Mouse (Mus musculus) liver, embryonic 14.5 days (tissue): ENCODE data around the gene Rtn4ip1. TPM values are rescaled to one million over a fixed set of nuclear protein-coding genes. Genes with fewer than 3 reads are reported as not detected.

Experiments used
- ATAC-seq: fragments of 200-750 bp; cut with Nextera tagmentation; 2 replicates; pipeline ENCODE4 v1.8.0; 2017; ENCODE audit warnings: moderate number of reproducible peaks, mild to moderate bottlenecking, moderate library complexity; ENCODE audit not compliant: insufficient read depth
- DNase-seq, 3 experiments: peaks; one replicate each; pipeline ENCODE4 v3.0.0-alpha.2; 2012 to 2013; ENCODE audit warnings: low read depth in 3 of 3, low spot score in 3 of 3
- H3K27ac ChIP-seq: fragments of 300-500 bp; sonication (generic); 2 replicates; pipeline ENCODE4 v1.5.1; 2014; ENCODE audit warnings: moderate library complexity, mild to moderate bottlenecking, control low read depth, inconsistent platforms
- H3K27me3 ChIP-seq: fragments of 300-500 bp; sonication (generic); 2 replicates; pipeline ENCODE4 v1.6.1; 2014; ENCODE audit warnings: mild to moderate bottlenecking, low read length, moderate library complexity; ENCODE audit not compliant: control insufficient read depth, insufficient read depth
- H3K36me3 ChIP-seq: fragments of 300-500 bp; sonication (generic); replicated peaks from 2 replicates; pipeline ENCODE4 v1.6.1; 2014; ENCODE audit warnings: low read depth; ENCODE audit not compliant: control insufficient read depth, insufficient read depth
- H3K4me1 ChIP-seq, 2 experiments: fragments of 200-500 bp in 1 of 2; fragments of 300-500 bp in 1 of 2; sonication (generic) in 1 of 2; replicated peaks; 2 replicates each; pipeline ENCODE4 v1.6.1; 2012 to 2014; ENCODE audit warnings: antibody characterized with exemption in 1 of 2, inconsistent platforms in 1 of 2, low read length in 1 of 2; ENCODE audit not compliant: control insufficient read depth in 2 of 2, insufficient read depth in 2 of 2
- H3K4me2 ChIP-seq: fragments of 300-500 bp; sonication (generic); 2 replicates; pipeline ENCODE4 v1.6.1; 2014; ENCODE audit warnings: low read depth, mild to moderate bottlenecking, control low read depth, moderate library complexity
- H3K4me3 ChIP-seq, 2 experiments: fragments of 200-500 bp in 1 of 2; fragments of 300-500 bp in 1 of 2; sonication (generic) in 1 of 2; 2 replicates each; pipeline ENCODE4 v1.5.1; 2012 to 2014; ENCODE audit warnings: low read depth in 2 of 2, low read length in 2 of 2, mild to moderate bottlenecking in 2 of 2, control low read depth in 1 of 2, inconsistent platforms in 1 of 2, moderate library complexity in 1 of 2; ENCODE audit not compliant: insufficient read depth in 1 of 2
- H3K9ac ChIP-seq: fragments of 300-500 bp; sonication (generic); replicated peaks from 2 replicates; pipeline ENCODE4 v1.6.1; 2014; ENCODE audit warnings: mild to moderate bottlenecking, control low read depth, moderate library complexity
- H3K9me3 ChIP-seq: fragments of 300-500 bp; sonication (generic); 2 replicates; pipeline ENCODE4 v1.6.1; 2016; ENCODE audit warnings: low read length, mixed read lengths; ENCODE audit not compliant: control insufficient read depth
- CTCF ChIP-seq: IDR thresholded peaks from 2 replicates; pipeline ENCODE4 v1.5.1; 2016; ENCODE audit warnings: antibody characterized with exemption, low read depth, control low read depth
- EP300 ChIP-seq: IDR thresholded peaks from 2 replicates; pipeline ENCODE4 v1.6.1; 2016; ENCODE audit warnings: antibody characterized with exemption, low read depth
- WGBS: fragments of 180-500 bp; shearing (Covaris S2); extraction: QIAGEN DNeasy Blood & Tissue Kit; methylation state at CpG from one replicate; pipeline ENCODE4 v1.1.7; 2014; ENCODE audit not compliant: insufficient replicate concordance; 5-methylcytosine and 5-hydroxymethylcytosine counted together
- polyA plus RNA-seq, 2 experiments: library from polyadenylated mRNA; depleted of rRNA in 1 of 2; stranded (reverse) in 1 of 2; unstranded in 1 of 2; fragments of >200 nt; fragmentation: Nextera tagmentation in 1 of 2; extraction: Ambion mirVana in 1 of 2; gene quantifications; 2 replicates each; pipeline versions ENCODE4 v1.2.1 to v1.2.3; 2012 to 2014

The Rtn4ip1 gene
- polyA plus RNA-seq, 2 experiments = 6.4 to 9.8 TPM

GRCm38 (mm10) chr10:43898276-43898675, 3.3 kb upstream of the Rtn4ip1 start:
- Histone ChIP-seq H3K4me1 (peaks cover 6 to 9% of the 10 kb centered on the region in 2 experiments), H3K9me3 (no peaks in the 10 kb centered on the region), H3K9ac (no peak overlapping the region), H3K4me2 (no peak overlapping the region), H3K27ac (no peak overlapping the region), H3K36me3 (no peaks in the 10 kb centered on the region), H3K27me3 (no peaks in the 10 kb centered on the region), H3K4me3 (no peak overlapping the region)
- WGBS = 75% methylated on average over 7 of the region's 7 CpGs
- no peak for DNase-seq
- no peak for ATAC-seq
- TF ChIP-seq CTCF (no peak), EP300 (no peak)

DNA sequence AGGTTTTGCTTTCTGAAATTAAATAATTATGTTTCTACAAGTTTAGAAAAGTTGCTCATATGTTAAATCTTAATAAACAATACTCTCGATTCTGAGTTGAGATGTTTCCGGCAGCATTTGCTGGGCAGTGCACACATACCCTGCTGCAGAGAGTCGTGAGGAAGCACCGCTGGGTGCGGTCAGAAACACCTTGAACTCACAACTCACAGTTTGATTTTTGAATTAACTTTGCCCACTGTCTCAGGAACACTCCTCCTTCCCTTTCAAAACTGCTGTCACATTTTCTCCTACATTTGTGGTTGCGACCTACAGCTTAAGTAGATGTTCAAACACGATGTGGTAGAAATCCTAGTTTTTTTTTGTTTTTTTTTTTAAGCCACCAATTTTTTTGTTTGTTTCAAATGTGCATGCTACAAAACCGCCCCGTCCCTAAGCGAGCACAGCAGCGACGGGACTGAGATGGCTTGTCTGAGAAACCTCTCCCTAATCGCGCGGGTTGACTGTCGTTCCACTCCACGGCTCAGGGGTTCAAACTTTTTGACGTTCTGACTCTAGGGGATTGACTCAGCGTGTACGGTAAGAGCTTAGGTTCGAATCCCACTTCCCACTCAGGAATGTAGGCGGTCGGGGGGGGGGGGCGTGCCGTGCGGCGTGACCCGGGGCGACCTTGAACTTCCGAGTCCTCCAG, 580 bp upstream of the Rtn4ip1 start:
- WGBS = 5% methylated on average over 30 of the region's 30 CpGs
- H3K9me3 ChIP-seq = no peaks in the 10 kb centered on the region
- H3K4me3 ChIP-seq = peak overlapping the region; percentile 93 to 100
- H3K4me1 ChIP-seq = peaks cover 6 to 9% of the 10 kb centered on the region in 2 experiments
- peak overlapping the region; percentile 91 for H3K4me2 ChIP-seq
- no peaks in the 10 kb centered on the region for H3K36me3 ChIP-seq
- peak overlapping the region; percentile 86 for H3K9ac ChIP-seq
- no peaks in the 10 kb centered on the region for H3K27me3 ChIP-seq
- H3K27ac ChIP-seq = no peak overlapping the region
- DNase-seq (peak in 1 of 3 experiments; percentile 35), ATAC-seq (peak; percentile 70)
- no peak for TF ChIP-seq CTCF
- TF ChIP-seq EP300 = no peak

DNA sequence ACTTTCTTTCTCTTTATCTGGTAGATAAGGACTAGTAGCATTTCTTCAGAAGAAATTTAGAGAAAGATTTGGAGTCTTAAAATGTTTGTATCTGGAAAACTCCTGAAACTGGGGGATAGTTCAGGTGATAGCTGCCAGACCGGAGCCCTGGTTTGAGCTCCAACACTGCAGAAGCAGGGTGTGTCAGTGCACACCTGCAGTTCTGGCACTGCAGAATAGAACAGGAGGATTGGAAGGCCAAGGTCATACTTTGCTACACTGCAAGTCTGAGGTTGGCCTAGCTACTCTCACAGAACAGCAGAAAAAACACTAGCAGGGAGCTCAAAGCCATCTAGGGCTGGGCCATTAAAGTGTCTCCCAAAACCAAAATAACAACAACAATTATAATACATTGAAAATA, 3.0 kb downstream of the Rtn4ip1 start:
- Histone ChIP-seq H3K4me2 (no peak overlapping the region), H3K36me3 (no peaks in the 10 kb centered on the region), H3K9me3 (no peaks in the 10 kb centered on the region), H3K9ac (no peak overlapping the region), H3K27ac (no peak overlapping the region), H3K4me1 (peaks cover 6 to 9% of the 10 kb centered on the region in 2 experiments), H3K4me3 (no peak overlapping the region), H3K27me3 (no peaks in the 10 kb centered on the region)
- ATAC-seq = no peak
- WGBS = 81% methylated on average over 1 of the region's 1 CpGs
- DNase-seq = no peak
- no peak for TF ChIP-seq EP300
- TF ChIP-seq CTCF = no peak

GRCm38 (mm10) chr10:43910032-43910872, 8.6 kb downstream of the Rtn4ip1 start:
- Histone ChIP-seq H3K27me3 (no peaks in the 10 kb centered on the region), H3K4me1 (no peaks in the 10 kb centered on the region; a peak in 1 of 4 replicates), H3K27ac (no peak overlapping the region), H3K36me3 (no peaks in the 10 kb centered on the region; the same call in 1 of the 2 replicates), H3K9ac (no peak overlapping the region), H3K4me2 (no peak overlapping the region), H3K9me3 (no peaks in the 10 kb centered on the region), H3K4me3 (no peak overlapping the region)
- TF ChIP-seq EP300 = no peak
- TF ChIP-seq CTCF = no peak
- no peak for DNase-seq
- ATAC-seq = no peak
- 58% methylated on average over 12 of the region's 12 CpGs for WGBS

GRCm38 (mm10) chr10:43910873-43911142, 9.2 kb downstream of the Rtn4ip1 start:
- Histone ChIP-seq H3K27me3 (no peaks in the 10 kb centered on the region), H3K9me3 (no peaks in the 10 kb centered on the region), H3K4me1 (no peaks in the 10 kb centered on the region; a peak in 1 of 4 replicates), H3K4me3 (no peak overlapping the region), H3K27ac (no peak overlapping the region), H3K36me3 (no peaks in the 10 kb centered on the region; the same call in 1 of the 2 replicates), H3K9ac (no peak overlapping the region), H3K4me2 (no peak overlapping the region)
- no peak for DNase-seq
- WGBS = 62% methylated on average over 8 of the region's 8 CpGs
- no peak for ATAC-seq
- TF ChIP-seq CTCF (no peak), EP300 (no peak)
